Mouse (Mus musculus): ENCODE measurements around the gene Olfr484.
"Not testable (repeated sequence)": the region's sequence is repeated elsewhere in the genome, so short reads cannot be mapped to it uniquely, and the experiment has no call there.

The Olfr484 gene

GRCm38 (mm10) chr7:108127349-108127748 lies at the start of gene Olfr484:
Gene Olfr484, minus strand, starts transcription at chr7:108127449.
- DNase-seq (ENCODE audit: low spot score in 2 of 2) = no peak

DNA sequence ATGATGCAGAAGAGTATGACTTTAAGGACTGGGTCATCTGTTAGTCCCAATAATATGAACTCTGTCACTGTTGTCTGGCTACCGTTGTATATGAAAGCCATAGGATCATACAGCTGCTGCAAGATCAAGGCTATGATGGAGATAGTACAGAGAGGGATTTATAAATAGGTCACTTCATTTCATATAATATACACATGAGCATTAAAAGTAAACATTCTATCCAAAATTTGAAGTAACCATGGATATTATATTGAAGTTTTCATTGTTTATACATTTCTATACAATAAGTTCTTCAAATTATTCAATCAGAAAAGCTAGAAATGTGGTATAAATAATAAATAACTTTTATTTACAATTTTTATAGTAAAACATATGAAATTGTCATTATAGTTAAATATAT lies 45.4 kb upstream of the Olfr484 start, which contains the start of gene Olfr486:
Olfr486 (minus strand) TSS at position 101 of the 400 bp plus-strand sequence.
- not testable (repeated sequence) for DNase-seq (ENCODE audit: low spot score in 2 of 2)

- no peak for DNase-seq (ENCODE audit: low spot score in 2 of 2)
Measured at GRCm38 (mm10) chr7:108159771-108160170, 32.5 kb upstream of the Olfr484 start, which contains the start of gene Olfr485. Gene Olfr485, minus strand, starts transcription at chr7:108159871.

GRCm38 (mm10) chr7:108121416-108121815 lies 5.8 kb downstream of the Olfr484 start:
- DNase-seq (ENCODE audit: low spot score in 2 of 2) = no peak

- DNase-seq (ENCODE audit: low spot score in 2 of 2) = no peak
Measured at GRCm38 (mm10) chr7:108120681-108121080, 6.6 kb downstream of the Olfr484 start.

DNA sequence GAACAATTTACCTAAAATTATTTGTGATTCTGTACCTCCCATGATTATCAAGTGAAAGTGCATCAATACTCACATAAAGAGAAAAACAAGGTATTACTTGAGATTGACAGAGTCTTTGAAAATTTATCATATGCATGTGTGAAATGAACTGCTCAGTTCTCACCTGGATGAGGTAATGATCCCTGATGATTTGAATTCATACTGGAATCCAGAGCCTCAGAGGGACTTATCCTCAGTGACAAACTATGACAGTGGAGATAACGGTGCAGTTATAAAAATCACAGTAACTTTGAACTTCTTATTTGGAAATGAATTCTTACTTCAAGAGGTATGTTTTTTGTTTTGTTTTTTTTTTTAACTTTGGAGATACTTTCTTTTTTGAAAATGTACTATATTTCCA lies 26.7 kb downstream of the Olfr484 start, which contains the start of gene Olfr483:
Olfr483 (plus strand) TSS at position 301 of the 400 bp plus-strand sequence.
- DNase-seq (ENCODE audit: low spot score in 2 of 2) = no peak

GRCm38 (mm10) chr7:108097486-108097885 lies 29.8 kb downstream of the Olfr484 start, which contains the start of gene Olfr482:
Gene Olfr482, minus strand, starts transcription at chr7:108097586.
- no peak for DNase-seq (ENCODE audit: low spot score in 2 of 2)

- DNase-seq (ENCODE audit: low spot score in 2 of 2) = no peak
Measured at GRCm38 (mm10) chr7:108079555-108079954, 47.7 kb downstream of the Olfr484 start, which contains the start of gene Olfr481. Gene Olfr481, plus strand, starts transcription at chr7:108079855.
